ENCODE assay signal across 8 mouse cellular contexts in the genomic region with DNA sequence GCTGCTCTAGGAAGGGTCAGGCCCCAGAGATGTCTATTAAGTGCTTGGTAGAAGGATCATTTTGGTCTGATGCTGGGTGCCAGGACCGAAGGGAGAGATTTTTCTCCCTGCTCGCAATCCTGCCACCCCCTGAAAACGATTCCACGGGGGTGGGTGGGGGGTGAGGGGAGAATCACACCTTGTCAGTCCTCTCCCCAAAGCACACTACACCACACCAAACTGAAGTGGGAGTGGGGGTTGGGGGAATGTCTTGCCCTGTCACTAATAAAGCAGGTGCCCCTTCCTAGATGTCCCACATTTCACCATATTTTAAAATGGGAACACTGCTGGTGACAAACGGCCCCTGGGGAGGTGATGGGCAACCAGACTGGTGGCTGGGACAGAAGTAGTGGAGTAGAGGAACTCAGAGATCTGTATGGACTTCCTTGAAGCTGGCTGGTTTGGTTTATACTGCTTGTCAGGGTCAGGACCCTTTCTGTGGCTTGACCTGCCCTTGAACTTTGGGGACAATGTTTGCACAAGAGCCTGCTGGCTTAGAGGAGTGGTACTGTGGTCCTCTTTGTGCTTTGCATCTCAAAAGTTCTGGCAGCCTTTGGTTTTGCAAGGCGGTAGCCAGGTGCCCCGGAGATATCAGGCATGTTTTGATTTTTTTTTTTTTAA.
A peak's percentile ranks its signal among the peaks of the same experiment; 100 is the strongest.
DNase-seq lines count a peak whose midpoint lies in the region; ATAC-seq and TF ChIP-seq lines count a peak whose summit lies in the region.

No protein-coding gene starts in this region.

- DNase-seq in retina, postnatal 1 day: peak; percentile 23
- DNase-seq in retina, embryonic 14.5 days (ENCODE audit: low spot score): no peak
- DNase-seq in embryonic facial prominence, embryonic 11.5 days (ENCODE audit: low spot score): no peak
- peak; percentile 21 for DNase-seq in hindbrain, postnatal 0 days (ENCODE audit: low spot score)
- DNase-seq in midbrain, embryonic 11.5 days (ENCODE audit: low spot score, missing footprints): peak; percentile 87
- no peak for DNase-seq in right cerebral cortex, postnatal 36 days (ENCODE audit: low spot score in 2 of 2)
- no peak for DNase-seq in thymus, postnatal 14 days

- peak overlapping the region; percentile 39 for H3K4me3 ChIP-seq in embryonic facial prominence, embryonic 11.5 days (ENCODE audit: low read depth, low read length)
- H3K4me3 ChIP-seq in hindbrain, postnatal 0 days (ENCODE audit: low read length): peak overlapping the region; percentile 60
- peak overlapping the region; percentile 43 for H3K4me3 ChIP-seq in midbrain, embryonic 11.5 days (ENCODE audit: low read depth, low read length)

- H3K36me3 ChIP-seq in embryonic facial prominence, embryonic 11.5 days (replicated peaks; ENCODE audit: control insufficient read depth, insufficient read depth, low read depth, low read length): no peaks in the 10 kb centered on the region
- H3K36me3 ChIP-seq in hindbrain, postnatal 0 days (ENCODE audit: insufficient read depth, low read length): no peaks in the 10 kb centered on the region
- H3K36me3 ChIP-seq in midbrain, embryonic 11.5 days (ENCODE audit: control insufficient read depth, insufficient read depth, low read length): no peaks in the 10 kb centered on the region

- 17% methylated on average over 7 of the region's 7 CpGs for WGBS in embryonic facial prominence, embryonic 11.5 days
- 8% methylated on average over 7 of the region's 7 CpGs for whole genome bisulfite sequencing in hindbrain, postnatal 0 days
- WGBS in midbrain, embryonic 11.5 days: 17% methylated on average over 7 of the region's 7 CpGs

- no peak for TF ChIP-seq CTCF in hindbrain, postnatal 0 days (IDR thresholded peaks at IDR 0.05; ENCODE audit: low read depth)

- peak overlapping the region; percentile 76 for H3K4me2 ChIP-seq in embryonic facial prominence, embryonic 11.5 days (ENCODE audit: low read depth, low read length)
- peak overlapping the region; percentile 84 for H3K4me2 ChIP-seq in hindbrain, postnatal 0 days (ENCODE audit: low read depth, low read length)
- H3K4me2 ChIP-seq in midbrain, embryonic 11.5 days: peak overlapping the region; percentile 83

- H3K27ac ChIP-seq in embryonic facial prominence, embryonic 11.5 days (replicated peaks; ENCODE audit: low read depth, low read length): no peak overlapping the region
- H3K27ac ChIP-seq in hindbrain, postnatal 0 days: peak overlapping the region; percentile 82
- H3K27ac ChIP-seq in midbrain, embryonic 11.5 days (ENCODE audit: low read depth, low read length): no peak overlapping the region

- peaks cover 2% of the 10 kb centered on the region; the same call in 1 of the 2 replicates for H3K4me1 ChIP-seq in embryonic facial prominence, embryonic 11.5 days (ENCODE audit: control insufficient read depth, insufficient read depth, low read length)
- peaks cover 26% of the 10 kb centered on the region for H3K4me1 ChIP-seq in hindbrain, postnatal 0 days (ENCODE audit: insufficient read depth, low read length)
- H3K4me1 ChIP-seq in midbrain, embryonic 11.5 days (ENCODE audit: control insufficient read depth, insufficient read depth, low read length): peaks cover 14% of the 10 kb centered on the region

- no peaks in the 10 kb centered on the region for H3K9me3 ChIP-seq in embryonic facial prominence, embryonic 11.5 days (replicated peaks; ENCODE audit: control insufficient read depth, low read length)
- no peaks in the 10 kb centered on the region for H3K9me3 ChIP-seq in hindbrain, postnatal 0 days (ENCODE audit: low read length)
- H3K9me3 ChIP-seq in midbrain, embryonic 11.5 days (ENCODE audit: control insufficient read depth, low read length): no peaks in the 10 kb centered on the region

- H3K27me3 ChIP-seq in embryonic facial prominence, embryonic 11.5 days (ENCODE audit: control insufficient read depth, insufficient read depth, low read length): peaks cover 17% of the 10 kb centered on the region
- H3K27me3 ChIP-seq in hindbrain, postnatal 0 days (ENCODE audit: insufficient read depth, low read length): no peaks in the 10 kb centered on the region
- H3K27me3 ChIP-seq in midbrain, embryonic 11.5 days (ENCODE audit: control insufficient read depth, insufficient read depth, low read length): peaks cover 8% of the 10 kb centered on the region; the same call in 1 of the 2 replicates

- no peak for ATAC-seq in embryonic facial prominence, embryonic 11.5 days (replicated peaks; ENCODE audit: insufficient number of reproducible peaks, low FRiP score, low TSS enrichment, low read depth)
- ATAC-seq in hindbrain, postnatal 0 days: peak; percentile 14; the same call in 1 of the 2 replicates
- ATAC-seq in midbrain, embryonic 11.5 days (ENCODE audit: low FRiP score): no peak
- no peak for ATAC-seq in megakaryocyte progenitor cell, adult 5-6 weeks (replicated peaks; ENCODE audit: poor library complexity)

- H3K9ac ChIP-seq in embryonic facial prominence, embryonic 11.5 days (replicated peaks; ENCODE audit: low read length): peak overlapping the region; percentile 26
- peak overlapping the region; percentile 76 for H3K9ac ChIP-seq in hindbrain, postnatal 0 days (replicated peaks; ENCODE audit: low read length)
- peak overlapping the region; percentile 54; the same call in 1 of the 2 replicates for H3K9ac ChIP-seq in midbrain, embryonic 11.5 days (ENCODE audit: low read length)

Comparison
In these comparisons a context has a peak if more than half of its experiments do, and no peak if none do; other contexts are left out.
1. DNase-seq: peak in retina, postnatal 1 day (single experiment), hindbrain, postnatal 0 days (single experiment) and midbrain, embryonic 11.5 days (single experiment); none in retina, embryonic 14.5 days (single experiment), embryonic facial prominence, embryonic 11.5 days (single experiment), right cerebral cortex, postnatal 36 days (0 of 2) and thymus, postnatal 14 days (single experiment).
2. H3K9ac ChIP-seq: peak in every context shown above with its lines; median percentile 76 in hindbrain, postnatal 0 days; 54 in midbrain, embryonic 11.5 days; 26 in embryonic facial prominence, embryonic 11.5 days.
3. Peak in every context shown above with its lines, with median percentiles within 50 percentile points of each other: H3K4me2 ChIP-seq and H3K4me3 ChIP-seq.